Mouse (Mus musculus): Measurements from ENCODE around the gene Sik3. TPM values are rescaled to one million over a fixed set of nuclear protein-coding genes. Genes with fewer than 3 reads are reported as not detected.
A peak's percentile ranks its signal among the peaks of the same experiment; 100 is the strongest.

Sik3 gene
- polyA plus RNA-seq, 1 experiment: 46.5 TPM

- TF ChIP-seq POLR2A (IDR thresholded peaks at IDR 0.05; ENCODE audit: extremely low read depth, insufficient read depth, low read length) (no peak), CTCF (IDR thresholded peaks at IDR 0.05; ENCODE audit: extremely low read depth, insufficient read depth, low read length) (no peak)
- peaks cover 1% of the 10 kb centered on the region; the same call in 1 of the 2 replicates for H3K4me1 ChIP-seq (ENCODE audit: control insufficient read depth, insufficient read depth, low read length)
- H3K4me3 ChIP-seq (ENCODE audit: insufficient read depth, low read length): no peak overlapping the region
- peak overlapping the region; percentile 94 for H3K27ac ChIP-seq (ENCODE audit: insufficient read depth, low read length)
Observed at GRCm38 (mm10) chr9:45999009-45999408, 13.6 kb upstream of the Sik3 start.

GRCm38 (mm10) chr9:46003729-46004128 lies 8.9 kb upstream of the Sik3 start:
- Histone ChIP-seq H3K4me3 (ENCODE audit: insufficient read depth, low read length) (no peak overlapping the region), H3K4me1 (ENCODE audit: control insufficient read depth, insufficient read depth, low read length) (peaks cover 1% of the 10 kb centered on the region; the same call in 1 of the 2 replicates), H3K27ac (ENCODE audit: insufficient read depth, low read length) (no peak overlapping the region)
- peak; percentile 92 for TF ChIP-seq CTCF (IDR thresholded peaks at IDR 0.05; ENCODE audit: extremely low read depth, insufficient read depth, low read length)
- no peak for TF ChIP-seq POLR2A (IDR thresholded peaks at IDR 0.05; ENCODE audit: extremely low read depth, insufficient read depth, low read length)

- H3K27ac ChIP-seq (ENCODE audit: insufficient read depth, low read length): no peak overlapping the region
- no peak overlapping the region for H3K4me3 ChIP-seq (ENCODE audit: insufficient read depth, low read length)
- H3K4me1 ChIP-seq (ENCODE audit: control insufficient read depth, insufficient read depth, low read length): peaks cover 1% of the 10 kb centered on the region; the same call in 1 of the 2 replicates
- TF ChIP-seq CTCF (IDR thresholded peaks at IDR 0.05; ENCODE audit: extremely low read depth, insufficient read depth, low read length) (no peak), POLR2A (IDR thresholded peaks at IDR 0.05; ENCODE audit: extremely low read depth, insufficient read depth, low read length) (no peak)
Observed at GRCm38 (mm10) chr9:46004529-46004928, 8.1 kb upstream of the Sik3 start.

GRCm38 (mm10) chr9:46006224-46006623 lies 6.4 kb upstream of the Sik3 start:
- H3K4me1 ChIP-seq (ENCODE audit: control insufficient read depth, insufficient read depth, low read length): peaks cover 1% of the 10 kb centered on the region; the same call in 1 of the 2 replicates

GRCm38 (mm10) chr9:46008931-46009668 lies 3.5 kb upstream of the Sik3 start:
- no peak for TF ChIP-seq CTCF (IDR thresholded peaks at IDR 0.05; ENCODE audit: extremely low read depth, insufficient read depth, low read length)
- TF ChIP-seq POLR2A (IDR thresholded peaks at IDR 0.05; ENCODE audit: extremely low read depth, insufficient read depth, low read length): no peak
- Histone ChIP-seq H3K4me3 (ENCODE audit: insufficient read depth, low read length) (no peak overlapping the region), H3K27ac (ENCODE audit: insufficient read depth, low read length) (no peak overlapping the region), H3K4me1 (ENCODE audit: control insufficient read depth, insufficient read depth, low read length) (0 out of 2 replicates have a peak, but pooled peaks cover 2% of the 10 kb centered on the region)

More at GRCm38 (mm10) chr9:46006224-46006623, 6.4 kb upstream of the Sik3 start:
- TF ChIP-seq CTCF (IDR thresholded peaks at IDR 0.05; ENCODE audit: extremely low read depth, insufficient read depth, low read length): no peak
- TF ChIP-seq POLR2A (IDR thresholded peaks at IDR 0.05; ENCODE audit: extremely low read depth, insufficient read depth, low read length): no peak
- H3K4me3 ChIP-seq (ENCODE audit: insufficient read depth, low read length): no peak overlapping the region
- no peak overlapping the region for H3K27ac ChIP-seq (ENCODE audit: insufficient read depth, low read length)

GRCm38 (mm10) chr9:46009669-46009983 lies 3.0 kb upstream of the Sik3 start:
- TF ChIP-seq CTCF (IDR thresholded peaks at IDR 0.05; ENCODE audit: extremely low read depth, insufficient read depth, low read length) (no peak), POLR2A (IDR thresholded peaks at IDR 0.05; ENCODE audit: extremely low read depth, insufficient read depth, low read length) (no peak)
- Histone ChIP-seq H3K4me1 (ENCODE audit: control insufficient read depth, insufficient read depth, low read length) (0 out of 2 replicates have a peak, but pooled peaks cover 2% of the 10 kb centered on the region), H3K27ac (ENCODE audit: insufficient read depth, low read length) (no peak overlapping the region), H3K4me3 (ENCODE audit: insufficient read depth, low read length) (no peak overlapping the region)

GRCm38 (mm10) chr9:46011094-46011970 lies 1.3 kb upstream of the Sik3 start:
- peak overlapping the region; percentile 89; the same call in 1 of the 2 replicates for H3K4me3 ChIP-seq (ENCODE audit: insufficient read depth, low read length)
- peaks cover 2% of the 10 kb centered on the region for H3K4me1 ChIP-seq (ENCODE audit: control insufficient read depth, insufficient read depth, low read length)
- no peak overlapping the region; the same call in 1 of the 2 replicates for H3K27ac ChIP-seq (ENCODE audit: insufficient read depth, low read length)
- TF ChIP-seq CTCF (IDR thresholded peaks at IDR 0.05; ENCODE audit: extremely low read depth, insufficient read depth, low read length) (no peak), POLR2A (IDR thresholded peaks at IDR 0.05; ENCODE audit: extremely low read depth, insufficient read depth, low read length) (no peak)

- peak overlapping the region; percentile 89 for H3K4me3 ChIP-seq (ENCODE audit: insufficient read depth, low read length)
- H3K27ac ChIP-seq (ENCODE audit: insufficient read depth, low read length): peak overlapping the region; percentile 88
- peaks cover 3% of the 10 kb centered on the region for H3K4me1 ChIP-seq (ENCODE audit: control insufficient read depth, insufficient read depth, low read length)
- TF ChIP-seq CTCF (IDR thresholded peaks at IDR 0.05; ENCODE audit: extremely low read depth, insufficient read depth, low read length) (no peak), POLR2A (IDR thresholded peaks at IDR 0.05; ENCODE audit: extremely low read depth, insufficient read depth, low read length) (no peak)
Observed at GRCm38 (mm10) chr9:46013009-46013586, 478 bp downstream of the Sik3 start.

- Histone ChIP-seq H3K4me3 (ENCODE audit: insufficient read depth, low read length) (peak overlapping the region; percentile 89), H3K27ac (ENCODE audit: insufficient read depth, low read length) (peak overlapping the region; percentile 80; the same call in 1 of the 2 replicates), H3K4me1 (ENCODE audit: control insufficient read depth, insufficient read depth, low read length) (peaks cover 3% of the 10 kb centered on the region)
- no peak for TF ChIP-seq POLR2A (IDR thresholded peaks at IDR 0.05; ENCODE audit: extremely low read depth, insufficient read depth, low read length)
- TF ChIP-seq CTCF (IDR thresholded peaks at IDR 0.05; ENCODE audit: extremely low read depth, insufficient read depth, low read length): no peak
Observed at GRCm38 (mm10) chr9:46013616-46014015, 996 bp downstream of the Sik3 start.

All from cortical plate, adult 2 months (tissue).